Mouse (Mus musculus) E14TG2a.4 (cell line): ENCODE results near the gene Cyp1a1.

Experiments used
- CTCF ChIP-seq: conservative IDR thresholded peaks from 2 replicates; pipeline ENCODE4 v1.5.1; 2014; ENCODE audit warnings: low read length
- POU5F1 ChIP-seq: IDR thresholded peaks from 2 replicates; pipeline ENCODE4 v1.6.1; 2014; ENCODE audit warnings: low read length, borderline replicate concordance

DNA sequence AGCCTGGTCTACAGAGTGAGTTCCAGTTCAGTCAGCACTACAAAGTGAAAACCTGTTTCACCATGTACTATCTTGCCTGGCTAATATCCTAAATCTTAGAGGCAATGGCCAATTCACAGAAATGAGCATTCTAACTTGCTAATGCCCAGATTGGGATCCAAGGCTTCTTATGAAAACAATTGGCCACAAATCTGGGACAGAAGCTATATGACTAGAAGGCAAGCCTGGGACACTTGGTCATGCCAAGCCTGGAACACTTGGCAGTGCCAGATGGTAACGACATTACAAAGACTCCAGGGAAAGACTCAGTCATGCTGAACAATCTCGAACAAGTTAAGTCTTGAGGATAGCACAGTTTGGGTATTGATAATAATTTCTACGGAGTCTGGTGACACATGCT, 18.8 kb downstream of the Cyp1a1 start:
- TF ChIP-seq CTCF = no peak
- no peak for TF ChIP-seq POU5F1
